Mouse (Mus musculus) bone marrow, adult 2 months (tissue): Measurements from ENCODE around the gene Ptx4.

Experiments used
- CTCF ChIP-seq: fragments of 200-500 bp; IDR thresholded peaks from 2 replicates; pipeline ENCODE4 v1.5.1; 2011; ENCODE audit warnings: low read length, control low read depth; ENCODE audit not compliant: control insufficient read depth, insufficient read depth
- POLR2A ChIP-seq: fragments of 200-500 bp; IDR thresholded peaks from 2 replicates; pipeline ENCODE4 v1.6.1; 2011; ENCODE audit warnings: low read depth, mild to moderate bottlenecking, control low read depth, low read length, borderline replicate concordance; ENCODE audit not compliant: control insufficient read depth

- TF ChIP-seq CTCF (no peak), POLR2A (no peak)
Measured at GRCm38 (mm10) chr17:25138803-25139202, 18.2 kb downstream of the Ptx4 start.
